Mouse (Mus musculus): ENCODE results near the gene Tecr.
"Not testable (repeated sequence)": the region's sequence is repeated elsewhere in the genome, so short reads cannot be mapped to it uniquely, and the experiment has no call there.

The Tecr gene

GRCm38 (mm10) chr8:83618566-83618965 is 10.8 kb upstream of the Tecr start:
- peak; percentile 64 for DNase-seq (ENCODE audit: low read depth, low spot score)

GRCm38 (mm10) chr8:83617111-83617510 is 9.3 kb upstream of the Tecr start:
- no peak for DNase-seq (ENCODE audit: low read depth, low spot score)

- no peak for DNase-seq (ENCODE audit: low read depth, low spot score)
Measured at GRCm38 (mm10) chr8:83616625-83617024, 8.9 kb upstream of the Tecr start.

- DNase-seq (ENCODE audit: low read depth, low spot score): no peak
Measured at GRCm38 (mm10) chr8:83613695-83614094, 5.9 kb upstream of the Tecr start.

- DNase-seq (ENCODE audit: low read depth, low spot score): no peak
Measured at GRCm38 (mm10) chr8:83611921-83612320, 4.2 kb upstream of the Tecr start.

GRCm38 (mm10) chr8:83609547-83610180 is 1.9 kb upstream of the Tecr start:
- DNase-seq (ENCODE audit: low read depth, low spot score): no peak

GRCm38 (mm10) chr8:83609086-83609485 is 1.3 kb upstream of the Tecr start:
- no peak for DNase-seq (ENCODE audit: low read depth, low spot score)

GRCm38 (mm10) chr8:83608398-83608829 is 643 bp upstream of the Tecr start:
- peak; percentile 90 for DNase-seq (ENCODE audit: low read depth, low spot score)

- no peak for DNase-seq (ENCODE audit: low read depth, low spot score)
Measured at GRCm38 (mm10) chr8:83602650-83603029, 5.1 kb downstream of the Tecr start.

GRCm38 (mm10) chr8:83599814-83600213 is 8.0 kb downstream of the Tecr start:
- no peak for DNase-seq (ENCODE audit: low read depth, low spot score)

GRCm38 (mm10) chr8:83598146-83598545 is 9.6 kb downstream of the Tecr start:
- DNase-seq (ENCODE audit: low read depth, low spot score): peak; percentile 77

- peak; percentile 60 for DNase-seq (ENCODE audit: low read depth, low spot score)
Measured at GRCm38 (mm10) chr8:83596369-83596768, 11.4 kb downstream of the Tecr start.

- DNase-seq (ENCODE audit: low read depth, low spot score): not testable (repeated sequence)
Measured at GRCm38 (mm10) chr8:83595050-83595345, 12.8 kb downstream of the Tecr start.

GRCm38 (mm10) chr8:83594167-83595049 is 13.4 kb downstream of the Tecr start:
- DNase-seq (ENCODE audit: low read depth, low spot score): peak; percentile 98

GRCm38 (mm10) chr8:83593325-83594166 is 14.2 kb downstream of the Tecr start:
- DNase-seq (ENCODE audit: low read depth, low spot score): no peak

- DNase-seq (ENCODE audit: low read depth, low spot score): no peak
Measured at GRCm38 (mm10) chr8:83592682-83593081, 15.1 kb downstream of the Tecr start.

GRCm38 (mm10) chr8:83590488-83591023 is 17.2 kb downstream of the Tecr start:
- DNase-seq (ENCODE audit: low read depth, low spot score): peak; percentile 59

- DNase-seq (ENCODE audit: low read depth, low spot score): no peak
Measured at GRCm38 (mm10) chr8:83588886-83589285, 18.9 kb downstream of the Tecr start.

- no peak for DNase-seq (ENCODE audit: low read depth, low spot score)
Measured at GRCm38 (mm10) chr8:83587644-83588043, 20.1 kb downstream of the Tecr start.

- DNase-seq (ENCODE audit: low read depth, low spot score): no peak
Measured at GRCm38 (mm10) chr8:83585333-83585732, 22.4 kb downstream of the Tecr start.

GRCm38 (mm10) chr8:83584771-83585170 is 23.0 kb downstream of the Tecr start:
- no peak for DNase-seq (ENCODE audit: low read depth, low spot score)

GRCm38 (mm10) chr8:83583236-83583635 is 24.5 kb downstream of the Tecr start:
- peak; percentile 47 for DNase-seq (ENCODE audit: low read depth, low spot score)

Measured in ZHBTc4 (cell line).